Mouse (Mus musculus): ENCODE measurements around the gene Man1c1. TPM values are rescaled to one million over a fixed set of nuclear protein-coding genes. Genes with fewer than 3 reads are reported as not detected.

Gene Man1c1
- polyA plus RNA-seq, 1 experiment from 2014 or later = 4.8 TPM

- 0 out of 2 replicates have a peak overlapping the region, but pooled peaks have one; percentile 15 for H3K9ac ChIP-seq (ENCODE audit: low read length)
- H3K27ac ChIP-seq (ENCODE audit: low read depth, low read length) = no peak overlapping the region
- ATAC-seq (ENCODE audit: insufficient read depth, low FRiP score, low TSS enrichment) = no peak; the same call in 1 of the 2 replicates
- peaks cover 3% of the 10 kb centered on the region; the same call in 1 of the 2 replicates for H3K4me1 ChIP-seq (ENCODE audit: control insufficient read depth, insufficient read depth, low read length)
- no peak for DNase-seq (ENCODE audit: low spot score)
- 7% methylated on average over 12 of the region's 13 CpGs for WGBS
- no peaks in the 10 kb centered on the region for H3K27me3 ChIP-seq (ENCODE audit: control insufficient read depth, insufficient read depth, low read length)
- no peak overlapping the region for H3K4me2 ChIP-seq (ENCODE audit: low read depth)
- H3K4me3 ChIP-seq (ENCODE audit: low read depth, low read length) = no peak overlapping the region
- H3K36me3 ChIP-seq (ENCODE audit: control insufficient read depth, insufficient read depth, low read length) = no peaks in the 10 kb centered on the region
- H3K9me3 ChIP-seq (ENCODE audit: control insufficient read depth, low read length) = no peaks in the 10 kb centered on the region
Observed at GRCm38 (mm10) chr4:134734038-134734628, 30.0 kb upstream of the Man1c1 start.

GRCm38 (mm10) chr4:134733371-134733770 lies 29.3 kb upstream of the Man1c1 start:
- no peak for DNase-seq (ENCODE audit: low spot score)
- H3K27me3 ChIP-seq (ENCODE audit: control insufficient read depth, insufficient read depth, low read length) = no peaks in the 10 kb centered on the region
- 69% methylated on average over 9 of the region's 9 CpGs for WGBS
- H3K9me3 ChIP-seq (ENCODE audit: control insufficient read depth, low read length) = no peaks in the 10 kb centered on the region
- no peak overlapping the region for H3K9ac ChIP-seq (ENCODE audit: low read length)
- H3K27ac ChIP-seq (ENCODE audit: low read depth, low read length) = no peak overlapping the region
- H3K36me3 ChIP-seq (ENCODE audit: control insufficient read depth, insufficient read depth, low read length) = no peaks in the 10 kb centered on the region
- H3K4me3 ChIP-seq (ENCODE audit: low read depth, low read length) = no peak overlapping the region
- H3K4me1 ChIP-seq (ENCODE audit: control insufficient read depth, insufficient read depth, low read length) = peaks cover 3% of the 10 kb centered on the region; the same call in 1 of the 2 replicates
- no peak overlapping the region for H3K4me2 ChIP-seq (ENCODE audit: low read depth)
- no peak for ATAC-seq (ENCODE audit: insufficient read depth, low FRiP score, low TSS enrichment)

GRCm38 (mm10) chr4:134730106-134730505 lies 26.0 kb upstream of the Man1c1 start:
- Histone ChIP-seq H3K36me3 (ENCODE audit: control insufficient read depth, insufficient read depth, low read length) (no peaks in the 10 kb centered on the region), H3K4me1 (ENCODE audit: control insufficient read depth, insufficient read depth, low read length) (peaks cover 3% of the 10 kb centered on the region; the same call in 1 of the 2 replicates), H3K4me2 (ENCODE audit: low read depth) (no peak overlapping the region), H3K4me3 (ENCODE audit: low read depth, low read length) (no peak overlapping the region), H3K27me3 (ENCODE audit: control insufficient read depth, insufficient read depth, low read length) (no peaks in the 10 kb centered on the region), H3K27ac (ENCODE audit: low read depth, low read length) (no peak overlapping the region), H3K9ac (ENCODE audit: low read length) (no peak overlapping the region), H3K9me3 (ENCODE audit: control insufficient read depth, low read length) (no peaks in the 10 kb centered on the region)
- no peak for DNase-seq (ENCODE audit: low spot score)
- ATAC-seq (ENCODE audit: insufficient read depth, low FRiP score, low TSS enrichment) = no peak
- WGBS = 3% methylated on average over 8 of the region's 8 CpGs

- ATAC-seq (ENCODE audit: insufficient read depth, low FRiP score, low TSS enrichment) (no peak), DNase-seq (ENCODE audit: low spot score) (no peak)
- Histone ChIP-seq H3K9ac (ENCODE audit: low read length) (no peak overlapping the region), H3K27me3 (ENCODE audit: control insufficient read depth, insufficient read depth, low read length) (no peaks in the 10 kb centered on the region), H3K27ac (ENCODE audit: low read depth, low read length) (no peak overlapping the region), H3K4me2 (ENCODE audit: low read depth) (no peak overlapping the region), H3K4me3 (ENCODE audit: low read depth, low read length) (no peak overlapping the region), H3K9me3 (ENCODE audit: control insufficient read depth, low read length) (no peaks in the 10 kb centered on the region), H3K4me1 (ENCODE audit: control insufficient read depth, insufficient read depth, low read length) (peaks cover 3% of the 10 kb centered on the region; the same call in 1 of the 2 replicates), H3K36me3 (ENCODE audit: control insufficient read depth, insufficient read depth, low read length) (no peaks in the 10 kb centered on the region)
- WGBS = 69% methylated on average over 13 of the region's 13 CpGs
Observed at GRCm38 (mm10) chr4:134725735-134726345, 21.8 kb upstream of the Man1c1 start.

DNA sequence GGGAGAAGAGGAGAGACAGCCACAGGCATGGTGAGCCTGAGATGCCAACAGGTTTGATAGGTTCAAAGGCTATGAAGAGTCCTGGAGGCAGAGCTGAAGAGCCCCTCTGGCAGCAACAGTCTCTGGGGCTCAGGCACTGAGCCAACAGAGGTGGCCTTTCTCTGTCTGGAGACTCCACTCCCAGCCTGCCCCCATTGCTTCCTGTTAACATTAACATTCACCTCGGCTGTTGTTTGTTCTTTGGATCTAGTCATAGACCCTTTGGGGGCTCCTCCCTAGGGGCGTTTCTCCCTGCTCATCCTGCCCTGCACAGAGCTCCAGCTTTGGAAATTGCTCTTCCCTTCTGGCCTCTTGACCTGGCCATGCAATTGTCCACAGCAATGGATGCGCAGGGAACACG lies 20.9 kb upstream of the Man1c1 start:
- 49% methylated on average over 4 of the region's 4 CpGs for WGBS
- Histone ChIP-seq H3K9ac (ENCODE audit: low read length) (no peak overlapping the region), H3K4me1 (ENCODE audit: control insufficient read depth, insufficient read depth, low read length) (peaks cover 1% of the 10 kb centered on the region; the same call in 1 of the 2 replicates), H3K36me3 (ENCODE audit: control insufficient read depth, insufficient read depth, low read length) (no peaks in the 10 kb centered on the region), H3K4me2 (ENCODE audit: low read depth) (no peak overlapping the region), H3K27ac (ENCODE audit: low read depth, low read length) (no peak overlapping the region), H3K4me3 (ENCODE audit: low read depth, low read length) (no peak overlapping the region), H3K27me3 (ENCODE audit: control insufficient read depth, insufficient read depth, low read length) (no peaks in the 10 kb centered on the region), H3K9me3 (ENCODE audit: control insufficient read depth, low read length) (no peaks in the 10 kb centered on the region)
- DNase-seq (ENCODE audit: low spot score) = no peak
- no peak for ATAC-seq (ENCODE audit: insufficient read depth, low FRiP score, low TSS enrichment)

DNA sequence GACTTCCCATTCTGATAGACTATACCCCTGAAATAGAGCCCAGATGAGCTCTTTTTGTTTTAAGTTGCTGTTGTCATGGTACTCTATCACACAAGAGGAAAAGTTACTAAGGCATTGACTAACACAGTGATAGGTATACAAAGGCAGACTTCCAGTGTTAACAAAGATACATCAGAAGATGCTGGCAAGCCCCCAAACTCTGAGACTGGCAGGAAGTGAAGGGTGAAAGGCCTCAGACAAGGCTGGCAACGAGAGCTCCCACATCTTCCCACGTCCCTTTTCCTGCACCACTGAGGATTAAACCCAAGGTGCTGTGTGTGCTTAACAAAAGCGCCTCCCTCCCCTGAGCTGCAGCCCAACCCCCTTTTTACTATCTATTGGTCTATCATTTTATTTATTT lies 19.2 kb upstream of the Man1c1 start:
- WGBS = 83% methylated on average over 3 of the region's 3 CpGs
- Histone ChIP-seq H3K9ac (ENCODE audit: low read length) (no peak overlapping the region), H3K4me2 (ENCODE audit: low read depth) (no peak overlapping the region), H3K36me3 (ENCODE audit: control insufficient read depth, insufficient read depth, low read length) (no peaks in the 10 kb centered on the region), H3K27ac (ENCODE audit: low read depth, low read length) (no peak overlapping the region), H3K4me1 (ENCODE audit: control insufficient read depth, insufficient read depth, low read length) (no peaks in the 10 kb centered on the region), H3K4me3 (ENCODE audit: low read depth, low read length) (no peak overlapping the region), H3K9me3 (ENCODE audit: control insufficient read depth, low read length) (no peaks in the 10 kb centered on the region), H3K27me3 (ENCODE audit: control insufficient read depth, insufficient read depth, low read length) (no peaks in the 10 kb centered on the region)
- DNase-seq (ENCODE audit: low spot score) = no peak
- no peak for ATAC-seq (ENCODE audit: insufficient read depth, low FRiP score, low TSS enrichment)

GRCm38 (mm10) chr4:134721076-134721475 lies 17.0 kb upstream of the Man1c1 start:
- Histone ChIP-seq H3K4me2 (ENCODE audit: low read depth) (no peak overlapping the region), H3K36me3 (ENCODE audit: control insufficient read depth, insufficient read depth, low read length) (no peaks in the 10 kb centered on the region), H3K4me1 (ENCODE audit: control insufficient read depth, insufficient read depth, low read length) (peaks cover 3% of the 10 kb centered on the region; the same call in 1 of the 2 replicates), H3K9me3 (ENCODE audit: control insufficient read depth, low read length) (no peaks in the 10 kb centered on the region), H3K9ac (ENCODE audit: low read length) (no peak overlapping the region), H3K27me3 (ENCODE audit: control insufficient read depth, insufficient read depth, low read length) (no peaks in the 10 kb centered on the region), H3K4me3 (ENCODE audit: low read depth, low read length) (no peak overlapping the region), H3K27ac (ENCODE audit: low read depth, low read length) (no peak overlapping the region)
- 88% methylated on average over 6 of the region's 6 CpGs for WGBS
- ATAC-seq (ENCODE audit: insufficient read depth, low FRiP score, low TSS enrichment) (no peak), DNase-seq (ENCODE audit: low spot score) (no peak)

GRCm38 (mm10) chr4:134720371-134720770 lies 16.3 kb upstream of the Man1c1 start:
- Histone ChIP-seq H3K4me1 (ENCODE audit: control insufficient read depth, insufficient read depth, low read length) (peaks cover 3% of the 10 kb centered on the region; the same call in 1 of the 2 replicates), H3K9ac (ENCODE audit: low read length) (no peak overlapping the region), H3K4me3 (ENCODE audit: low read depth, low read length) (no peak overlapping the region), H3K27ac (ENCODE audit: low read depth, low read length) (no peak overlapping the region), H3K4me2 (ENCODE audit: low read depth) (no peak overlapping the region), H3K27me3 (ENCODE audit: control insufficient read depth, insufficient read depth, low read length) (no peaks in the 10 kb centered on the region), H3K9me3 (ENCODE audit: control insufficient read depth, low read length) (no peaks in the 10 kb centered on the region), H3K36me3 (ENCODE audit: control insufficient read depth, insufficient read depth, low read length) (no peaks in the 10 kb centered on the region)
- WGBS = 72% methylated on average over 3 of the region's 3 CpGs
- ATAC-seq (ENCODE audit: insufficient read depth, low FRiP score, low TSS enrichment) = no peak
- no peak for DNase-seq (ENCODE audit: low spot score)

DNA sequence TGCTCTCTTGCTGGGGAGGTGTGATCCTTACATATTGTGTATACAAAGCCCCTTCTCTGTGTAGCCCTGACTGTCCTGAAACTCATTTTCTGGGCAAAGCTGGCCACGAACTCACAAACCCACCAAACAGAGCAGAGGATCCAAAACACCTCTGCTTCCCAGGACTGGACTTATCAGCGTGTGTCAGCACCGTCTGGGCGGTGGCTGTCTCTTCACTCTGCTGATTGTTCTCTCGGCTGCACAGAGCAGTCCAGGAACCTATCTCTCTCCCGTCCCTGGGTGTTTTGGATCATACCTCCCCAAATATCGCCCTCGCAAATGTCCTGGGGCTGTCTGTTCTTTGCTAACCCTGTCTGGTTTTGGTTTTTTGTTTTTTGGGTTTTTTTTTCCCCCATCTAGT lies 15.4 kb upstream of the Man1c1 start:
- Histone ChIP-seq H3K4me3 (ENCODE audit: low read depth, low read length) (no peak overlapping the region), H3K4me1 (ENCODE audit: control insufficient read depth, insufficient read depth, low read length) (peaks cover 3% of the 10 kb centered on the region; the same call in 1 of the 2 replicates), H3K9ac (ENCODE audit: low read length) (no peak overlapping the region), H3K27me3 (ENCODE audit: control insufficient read depth, insufficient read depth, low read length) (no peaks in the 10 kb centered on the region), H3K9me3 (ENCODE audit: control insufficient read depth, low read length) (no peaks in the 10 kb centered on the region), H3K36me3 (ENCODE audit: control insufficient read depth, insufficient read depth, low read length) (no peaks in the 10 kb centered on the region), H3K4me2 (ENCODE audit: low read depth) (no peak overlapping the region), H3K27ac (ENCODE audit: low read depth, low read length) (no peak overlapping the region)
- ATAC-seq (ENCODE audit: insufficient read depth, low FRiP score, low TSS enrichment) (no peak), DNase-seq (ENCODE audit: low spot score) (no peak)
- WGBS = 82% methylated on average over 8 of the region's 8 CpGs
